Mouse (Mus musculus): ENCODE measurements around the gene Kpna1. TPM values are rescaled to one million over a fixed set of nuclear protein-coding genes. Genes with fewer than 3 reads are reported as not detected.
"Not testable (repeated sequence)": the region's sequence is repeated elsewhere in the genome, so short reads cannot be mapped to it uniquely, and the experiment has no call there.

The Kpna1 gene
- polyA plus RNA-seq, 1 experiment from 2014 or later = 85.1 TPM

- H3K27ac ChIP-seq (ENCODE audit: low read length) = no peak overlapping the region
- ATAC-seq = no peak
- H3K9ac ChIP-seq (ENCODE audit: low read depth, low read length) = no peak overlapping the region
- no peak overlapping the region for H3K4me3 ChIP-seq (ENCODE audit: low read depth, low read length)
- H3K27me3 ChIP-seq (ENCODE audit: control insufficient read depth, insufficient read depth, low read depth, low read length) = no peaks in the 10 kb centered on the region
- H3K4me2 ChIP-seq (ENCODE audit: low read length) = no peak overlapping the region
- H3K4me1 ChIP-seq (ENCODE audit: control insufficient read depth, insufficient read depth, low read length) = no peaks in the 10 kb centered on the region
- peaks cover 6% of the 10 kb centered on the region; the same call in 1 of the 2 replicates for H3K36me3 ChIP-seq (ENCODE audit: control insufficient read depth, insufficient read depth, low read length)
- WGBS = 94% methylated on average over 8 of the region's 8 CpGs
- H3K9me3 ChIP-seq (replicated peaks; ENCODE audit: control insufficient read depth, low read length, poor library complexity, severe bottlenecking) = no peaks in the 10 kb centered on the region
Observed at GRCm38 (mm10) chr16:36054920-36055319, 76.4 kb downstream of the Kpna1 start.

- Histone ChIP-seq H3K4me2 (ENCODE audit: low read length) (no peak overlapping the region), H3K4me3 (ENCODE audit: low read depth, low read length) (no peak overlapping the region), H3K9me3 (replicated peaks; ENCODE audit: control insufficient read depth, low read length, poor library complexity, severe bottlenecking) (no peaks in the 10 kb centered on the region), H3K27ac (ENCODE audit: low read length) (no peak overlapping the region), H3K27me3 (ENCODE audit: control insufficient read depth, insufficient read depth, low read depth, low read length) (no peaks in the 10 kb centered on the region), H3K9ac (ENCODE audit: low read depth, low read length) (no peak overlapping the region), H3K4me1 (ENCODE audit: control insufficient read depth, insufficient read depth, low read length) (no peaks in the 10 kb centered on the region), H3K36me3 (ENCODE audit: control insufficient read depth, insufficient read depth, low read length) (no peaks in the 10 kb centered on the region)
- no peak for ATAC-seq
- WGBS = 88% methylated on average over 11 of the region's 11 CpGs
Observed at GRCm38 (mm10) chr16:36056416-36056815, 77.9 kb downstream of the Kpna1 start.

DNA sequence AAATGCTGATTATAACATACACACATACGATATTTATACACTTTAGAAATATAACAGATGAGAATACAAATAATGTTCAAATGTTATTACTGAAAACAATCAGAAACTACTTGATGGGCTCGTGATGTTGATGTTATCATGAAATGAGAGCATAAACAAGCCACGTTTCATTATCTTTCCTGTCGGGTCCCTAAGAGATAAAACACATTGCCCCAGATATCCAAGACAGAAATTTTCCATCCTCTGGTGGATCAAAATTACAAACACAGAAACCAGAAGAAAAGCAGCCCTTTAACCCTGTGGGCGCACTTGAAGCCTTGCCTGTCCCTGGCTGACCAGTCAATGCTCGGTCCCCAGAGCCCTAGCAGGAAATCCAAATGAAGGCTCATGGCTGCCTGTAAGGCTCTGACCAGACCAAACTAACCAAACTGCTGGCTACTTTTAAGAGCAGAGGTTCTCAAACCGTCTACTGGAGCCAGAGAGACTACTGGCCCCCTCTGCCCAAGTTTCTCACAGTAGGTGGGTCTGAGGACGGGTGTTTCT lies 79.5 kb downstream of the Kpna1 start:
- Histone ChIP-seq H3K4me1 (ENCODE audit: control insufficient read depth, insufficient read depth, low read length) (no peaks in the 10 kb centered on the region), H3K27me3 (ENCODE audit: control insufficient read depth, insufficient read depth, low read depth, low read length) (no peaks in the 10 kb centered on the region), H3K4me3 (ENCODE audit: low read depth, low read length) (no peak overlapping the region), H3K9me3 (replicated peaks; ENCODE audit: control insufficient read depth, low read length, poor library complexity, severe bottlenecking) (no peaks in the 10 kb centered on the region), H3K4me2 (ENCODE audit: low read length) (no peak overlapping the region), H3K9ac (ENCODE audit: low read depth, low read length) (no peak overlapping the region), H3K36me3 (ENCODE audit: control insufficient read depth, insufficient read depth, low read length) (no peaks in the 10 kb centered on the region), H3K27ac (ENCODE audit: low read length) (no peak overlapping the region)
- WGBS = 87% methylated on average over 8 of the region's 8 CpGs
- ATAC-seq = no peak

DNA sequence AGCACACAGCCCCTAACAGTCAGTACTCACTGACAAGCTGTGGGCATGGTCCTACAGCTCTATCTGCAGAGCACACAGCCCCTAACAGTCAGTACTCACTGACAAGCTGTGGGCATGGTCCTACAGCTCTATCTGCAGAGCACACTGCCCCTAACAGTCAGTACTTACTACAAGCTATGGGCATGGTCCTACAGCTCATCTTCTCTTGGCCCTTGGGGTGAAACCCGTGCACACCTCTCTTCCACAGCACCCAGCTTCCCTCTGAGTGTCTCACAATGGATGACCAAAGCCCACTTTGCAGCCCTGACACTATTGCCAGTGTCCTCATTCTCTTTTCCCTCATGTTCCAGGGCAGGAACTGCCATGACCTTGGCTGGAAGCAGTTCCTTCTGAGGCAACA lies 84.0 kb downstream of the Kpna1 start:
- H3K27ac ChIP-seq (ENCODE audit: low read length); H3K9ac ChIP-seq (ENCODE audit: low read depth, low read length); H3K4me3 ChIP-seq (ENCODE audit: low read depth, low read length); H3K4me2 ChIP-seq (ENCODE audit: low read length); H3K36me3 ChIP-seq (ENCODE audit: control insufficient read depth, insufficient read depth, low read length); H3K27me3 ChIP-seq (ENCODE audit: control insufficient read depth, insufficient read depth, low read depth, low read length); H3K9me3 ChIP-seq (replicated peaks; ENCODE audit: control insufficient read depth, low read length, poor library complexity, severe bottlenecking); H3K4me1 ChIP-seq (ENCODE audit: control insufficient read depth, insufficient read depth, low read length); ATAC-seq: not testable (repeated sequence)
- WGBS = 75% methylated on average over 1 of the region's 1 CpGs

DNA sequence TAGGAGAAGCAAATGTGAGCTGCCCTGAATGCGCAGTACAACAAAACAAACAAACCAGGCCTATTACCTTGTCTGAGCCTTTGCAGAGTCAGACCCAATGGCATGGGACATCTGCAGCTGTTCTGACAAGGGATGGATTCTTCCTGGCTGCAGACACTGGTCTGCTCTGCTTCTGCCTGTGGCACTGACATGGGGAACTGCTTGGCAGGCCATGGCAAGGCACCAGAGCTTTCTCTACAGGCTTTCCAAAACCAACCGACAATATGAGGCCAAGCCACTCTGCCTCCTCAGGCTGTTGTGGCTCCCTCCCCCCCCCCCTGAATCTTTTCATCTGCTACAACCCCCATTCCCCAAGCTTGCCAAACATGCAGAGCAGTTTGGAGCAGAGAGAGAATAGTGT lies 84.8 kb downstream of the Kpna1 start:
- Histone ChIP-seq H3K36me3 (ENCODE audit: control insufficient read depth, insufficient read depth, low read length) (no peaks in the 10 kb centered on the region), H3K4me3 (ENCODE audit: low read depth, low read length) (no peak overlapping the region), H3K27me3 (ENCODE audit: control insufficient read depth, insufficient read depth, low read depth, low read length) (no peaks in the 10 kb centered on the region), H3K27ac (ENCODE audit: low read length) (no peak overlapping the region), H3K4me1 (ENCODE audit: control insufficient read depth, insufficient read depth, low read length) (peaks cover under 1% of the 10 kb centered on the region; the same call in 1 of the 2 replicates), H3K9ac (ENCODE audit: low read depth, low read length) (no peak overlapping the region), H3K4me2 (ENCODE audit: low read length) (no peak overlapping the region), H3K9me3 (replicated peaks; ENCODE audit: control insufficient read depth, low read length, poor library complexity, severe bottlenecking) (no peaks in the 10 kb centered on the region)
- 59% methylated on average over 2 of the region's 2 CpGs for WGBS
- no peak for ATAC-seq

DNA sequence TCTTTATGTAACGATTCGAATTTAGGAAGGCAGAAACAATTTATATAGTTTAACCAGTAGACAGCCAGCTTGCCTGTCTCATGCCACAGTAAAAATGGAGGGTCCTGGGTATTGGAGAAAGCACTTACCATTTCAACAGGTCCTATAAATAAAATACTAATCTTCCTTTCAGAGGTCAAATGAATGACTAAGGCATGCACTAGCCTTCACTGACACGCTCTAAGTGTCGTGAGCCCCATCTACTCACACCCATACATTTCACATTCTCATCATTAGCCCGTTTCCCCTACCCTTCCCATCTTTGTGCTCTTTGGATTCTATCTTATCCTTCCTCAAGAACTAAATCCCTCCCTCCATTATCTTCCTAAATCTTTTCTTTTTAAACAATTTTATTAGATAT lies 86.4 kb downstream of the Kpna1 start:
- H3K4me1 ChIP-seq (ENCODE audit: control insufficient read depth, insufficient read depth, low read length) = peaks cover 10% of the 10 kb centered on the region
- H3K9me3 ChIP-seq (replicated peaks; ENCODE audit: control insufficient read depth, low read length, poor library complexity, severe bottlenecking) = no peaks in the 10 kb centered on the region
- ATAC-seq = no peak
- no peaks in the 10 kb centered on the region for H3K36me3 ChIP-seq (ENCODE audit: control insufficient read depth, insufficient read depth, low read length)
- H3K4me2 ChIP-seq (ENCODE audit: low read length) = no peak overlapping the region
- H3K27ac ChIP-seq (ENCODE audit: low read length) = no peak overlapping the region
- H3K27me3 ChIP-seq (ENCODE audit: control insufficient read depth, insufficient read depth, low read depth, low read length) = no peaks in the 10 kb centered on the region
- H3K9ac ChIP-seq (ENCODE audit: low read depth, low read length) = no peak overlapping the region
- H3K4me3 ChIP-seq (ENCODE audit: low read depth, low read length) = no peak overlapping the region
- WGBS = 83% methylated on average over 5 of the region's 5 CpGs

- ATAC-seq = no peak
- no peaks in the 10 kb centered on the region for H3K27me3 ChIP-seq (ENCODE audit: control insufficient read depth, insufficient read depth, low read depth, low read length)
- no peak overlapping the region for H3K27ac ChIP-seq (ENCODE audit: low read length)
- H3K36me3 ChIP-seq (ENCODE audit: control insufficient read depth, insufficient read depth, low read length) = no peaks in the 10 kb centered on the region
- H3K4me3 ChIP-seq (ENCODE audit: low read depth, low read length) = no peak overlapping the region
- no peak overlapping the region for H3K9ac ChIP-seq (ENCODE audit: low read depth, low read length)
- H3K4me2 ChIP-seq (ENCODE audit: low read length) = no peak overlapping the region
- WGBS = 77% methylated on average over 2 of the region's 2 CpGs
- H3K9me3 ChIP-seq (replicated peaks; ENCODE audit: control insufficient read depth, low read length, poor library complexity, severe bottlenecking) = no peaks in the 10 kb centered on the region
- peaks cover 16% of the 10 kb centered on the region for H3K4me1 ChIP-seq (ENCODE audit: control insufficient read depth, insufficient read depth, low read length)
Observed at GRCm38 (mm10) chr16:36067694-36068093, 89.1 kb downstream of the Kpna1 start.

DNA sequence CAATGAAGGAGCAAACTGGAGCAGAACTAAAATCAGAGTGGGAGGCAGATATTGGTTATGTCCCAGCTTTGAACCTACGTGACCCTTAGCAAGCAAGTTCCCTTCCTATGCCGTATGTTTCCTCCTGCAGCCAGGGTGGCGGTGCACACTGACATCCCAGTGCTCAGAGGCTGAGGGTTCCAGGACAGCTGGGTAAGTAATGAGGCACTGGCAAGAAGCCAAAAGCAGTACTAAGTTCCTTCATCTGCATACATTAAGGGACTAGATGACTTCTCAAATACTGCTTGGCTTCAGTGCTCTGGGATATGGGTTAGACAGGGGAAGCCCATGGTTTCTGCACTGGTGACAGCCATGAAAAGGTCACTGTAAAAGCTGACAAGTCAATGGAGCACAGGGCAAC lies 89.8 kb downstream of the Kpna1 start:
- H3K9me3 ChIP-seq (replicated peaks; ENCODE audit: control insufficient read depth, low read length, poor library complexity, severe bottlenecking) = no peaks in the 10 kb centered on the region
- WGBS = 67% methylated on average over 3 of the region's 3 CpGs
- H3K9ac ChIP-seq (ENCODE audit: low read depth, low read length) = no peak overlapping the region
- no peak for ATAC-seq
- H3K27me3 ChIP-seq (ENCODE audit: control insufficient read depth, insufficient read depth, low read depth, low read length) = no peaks in the 10 kb centered on the region
- H3K4me3 ChIP-seq (ENCODE audit: low read depth, low read length) = no peak overlapping the region
- H3K4me2 ChIP-seq (ENCODE audit: low read length) = no peak overlapping the region
- no peaks in the 10 kb centered on the region for H3K36me3 ChIP-seq (ENCODE audit: control insufficient read depth, insufficient read depth, low read length)
- peaks cover 16% of the 10 kb centered on the region for H3K4me1 ChIP-seq (ENCODE audit: control insufficient read depth, insufficient read depth, low read length)
- no peak overlapping the region for H3K27ac ChIP-seq (ENCODE audit: low read length)

GRCm38 (mm10) chr16:36069819-36070575 lies 91.4 kb downstream of the Kpna1 start:
- 28% methylated on average over 9 of the region's 9 CpGs for WGBS
- no peak overlapping the region for H3K9ac ChIP-seq (ENCODE audit: low read depth, low read length)
- H3K27me3 ChIP-seq (ENCODE audit: control insufficient read depth, insufficient read depth, low read depth, low read length) = no peaks in the 10 kb centered on the region
- peak overlapping the region; percentile 62 for H3K4me2 ChIP-seq (ENCODE audit: low read length)
- no peaks in the 10 kb centered on the region for H3K36me3 ChIP-seq (ENCODE audit: control insufficient read depth, insufficient read depth, low read length)
- H3K4me3 ChIP-seq (ENCODE audit: low read depth, low read length) = peak overlapping the region; percentile 11; the same call in 1 of the 2 replicates
- H3K9me3 ChIP-seq (replicated peaks; ENCODE audit: control insufficient read depth, low read length, poor library complexity, severe bottlenecking) = no peaks in the 10 kb centered on the region
- no peak for ATAC-seq
- H3K4me1 ChIP-seq (ENCODE audit: control insufficient read depth, insufficient read depth, low read length) = peaks cover 16% of the 10 kb centered on the region
- no peak overlapping the region for H3K27ac ChIP-seq (ENCODE audit: low read length)
